Mouse (Mus musculus) ES-Bruce4 (cell line): ENCODE data around the gene Pick1. TPM values are rescaled to one million over a fixed set of nuclear protein-coding genes. Genes with fewer than 3 reads are reported as not detected.

Experiments
- H3K27ac ChIP-seq: 2 replicates; pipeline ENCODE4 v1.5.1; 2012; ENCODE audit warnings: low read length, inconsistent platforms; ENCODE audit not compliant: insufficient read depth
- H3K27me3 ChIP-seq: 2 replicates; pipeline ENCODE4 v1.6.1; 2012; ENCODE audit warnings: mild to moderate bottlenecking, low read length, inconsistent platforms; ENCODE audit not compliant: control insufficient read depth, poor library complexity, insufficient read depth, severe bottlenecking
- H3K36me3 ChIP-seq: 2 replicates; pipeline ENCODE4 v1.6.1; 2012; ENCODE audit warnings: inconsistent platforms, mild to moderate bottlenecking, low read length, moderate library complexity; ENCODE audit not compliant: control insufficient read depth, poor library complexity, insufficient read depth, severe bottlenecking
- H3K4me1 ChIP-seq: one replicate; pipeline ENCODE4 v1.8.1; 2011; ENCODE audit warnings: low read length; ENCODE audit not compliant: control insufficient read depth, insufficient read depth
- H3K4me3 ChIP-seq: 2 replicates; pipeline ENCODE4 v1.5.1; 2011; ENCODE audit warnings: low read depth, mild to moderate bottlenecking, low read length
- H3K9ac ChIP-seq: 2 replicates; pipeline ENCODE4 v1.6.1; 2012; ENCODE audit warnings: low read depth, mild to moderate bottlenecking, inconsistent platforms; ENCODE audit not compliant: poor library complexity, severe bottlenecking
- H3K9me3 ChIP-seq: replicated peaks from 2 replicates; pipeline ENCODE4 v1.6.1; 2012; ENCODE audit warnings: mild to moderate bottlenecking, low read length, inconsistent platforms; ENCODE audit not compliant: control insufficient read depth, poor library complexity, insufficient read depth, severe bottlenecking
- CTCF ChIP-seq: IDR thresholded peaks from one replicate; pipeline ENCODE4 v1.8.1; 2011; ENCODE audit warnings: low read depth, low read length
- EP300 ChIP-seq: IDR thresholded peaks from 2 replicates; pipeline ENCODE4 v1.6.1; 2011; ENCODE audit warnings: low read depth, low read length; ENCODE audit not compliant: insufficient read depth
- POLR2A ChIP-seq: IDR thresholded peaks from one replicate; pipeline ENCODE4 v1.8.1; 2011; ENCODE audit warnings: low read length; ENCODE audit not compliant: insufficient read depth
- polyA plus RNA-seq: library from polyadenylated mRNA; stranded (reverse); fragments of >200 nt; gene quantifications from 2 replicates; pipeline ENCODE4 v1.2.4, GENCODE M21; 2011; ENCODE audit warnings: low read depth; ENCODE audit not compliant: missing spikeins, insufficient read depth, insufficient read length

Pick1 gene
- polyA plus RNA-seq, 1 experiment: 47.8 TPM

GRCm38 (mm10) chr15:79265384-79265783 is 36.4 kb downstream of the Pick1 start:
- no peak overlapping the region for H3K27ac ChIP-seq
- peaks cover 2% of the 10 kb centered on the region; the same call in 1 of the 2 replicates for H3K27me3 ChIP-seq
- no peak overlapping the region for H3K4me3 ChIP-seq
- H3K9me3 ChIP-seq: no peaks in the 10 kb centered on the region
- no peaks in the 10 kb centered on the region for H3K36me3 ChIP-seq
- H3K4me1 ChIP-seq: no peaks in the 10 kb centered on the region
- no peak overlapping the region for H3K9ac ChIP-seq
- TF ChIP-seq CTCF: no peak
- no peak for TF ChIP-seq EP300

GRCm38 (mm10) chr15:79268521-79268920 is 39.5 kb downstream of the Pick1 start:
- H3K9ac ChIP-seq: no peak overlapping the region
- H3K9me3 ChIP-seq: no peaks in the 10 kb centered on the region
- H3K27me3 ChIP-seq: no peaks in the 10 kb centered on the region
- H3K4me3 ChIP-seq: no peak overlapping the region
- no peak for TF ChIP-seq CTCF
- no peak for TF ChIP-seq EP300
- no peak for TF ChIP-seq POLR2A
- no peak overlapping the region for H3K27ac ChIP-seq
- no peaks in the 10 kb centered on the region for H3K36me3 ChIP-seq
- no peaks in the 10 kb centered on the region for H3K4me1 ChIP-seq

- peak overlapping the region; percentile 12; the same call in 1 of the 2 replicates for H3K9ac ChIP-seq
- no peaks in the 10 kb centered on the region for H3K36me3 ChIP-seq
- no peaks in the 10 kb centered on the region for H3K4me1 ChIP-seq
- TF ChIP-seq POLR2A: peak; percentile 67
- no peak for TF ChIP-seq EP300
- no peak overlapping the region for H3K27ac ChIP-seq
- H3K9me3 ChIP-seq: no peaks in the 10 kb centered on the region
- no peaks in the 10 kb centered on the region for H3K27me3 ChIP-seq
- peak overlapping the region; percentile 75 for H3K4me3 ChIP-seq
These were observed 41.5 kb downstream of the Pick1 start for GRCm38 (mm10) chr15:79270317-79271123.

GRCm38 (mm10) chr15:79271124-79271746 is 42.3 kb downstream of the Pick1 start:
- Histone ChIP-seq H3K27me3 (no peaks in the 10 kb centered on the region), H3K9ac (peak overlapping the region; percentile 12; the same call in 1 of the 2 replicates), H3K36me3 (no peaks in the 10 kb centered on the region), H3K4me1 (no peaks in the 10 kb centered on the region), H3K4me3 (peak overlapping the region; percentile 75), H3K9me3 (no peaks in the 10 kb centered on the region), H3K27ac (no peak overlapping the region)
- TF ChIP-seq EP300: no peak
- TF ChIP-seq POLR2A: no peak
- peak; percentile 88 for TF ChIP-seq CTCF

GRCm38 (mm10) chr15:79273020-79273419 is 44.0 kb downstream of the Pick1 start:
- Histone ChIP-seq H3K27ac (no peak overlapping the region), H3K9ac (no peak overlapping the region), H3K27me3 (no peaks in the 10 kb centered on the region), H3K36me3 (no peaks in the 10 kb centered on the region), H3K4me3 (no peak overlapping the region), H3K4me1 (no peaks in the 10 kb centered on the region), H3K9me3 (no peaks in the 10 kb centered on the region)
- TF ChIP-seq EP300 (no peak), POLR2A (no peak)

- Histone ChIP-seq H3K4me3 (no peak overlapping the region), H3K27ac (no peak overlapping the region), H3K36me3 (no peaks in the 10 kb centered on the region), H3K27me3 (no peaks in the 10 kb centered on the region), H3K4me1 (peaks cover 2% of the 10 kb centered on the region), H3K9ac (no peak overlapping the region), H3K9me3 (no peaks in the 10 kb centered on the region)
- TF ChIP-seq CTCF (no peak), EP300 (no peak), POLR2A (no peak)
These were observed 48.8 kb downstream of the Pick1 start for GRCm38 (mm10) chr15:79277728-79278127.
